Mouse (Mus musculus) mature B cell (primary cell): Measurements from ENCODE around the gene Mroh2a.

Experiments
- in situ Hi-C: fragments of 300-500 bp; cut with MboI; formaldehyde crosslinking; loops from 2 replicates; pipeline ENCODE4 v1.14.3; 2019

The Mroh2a gene

DNA sequence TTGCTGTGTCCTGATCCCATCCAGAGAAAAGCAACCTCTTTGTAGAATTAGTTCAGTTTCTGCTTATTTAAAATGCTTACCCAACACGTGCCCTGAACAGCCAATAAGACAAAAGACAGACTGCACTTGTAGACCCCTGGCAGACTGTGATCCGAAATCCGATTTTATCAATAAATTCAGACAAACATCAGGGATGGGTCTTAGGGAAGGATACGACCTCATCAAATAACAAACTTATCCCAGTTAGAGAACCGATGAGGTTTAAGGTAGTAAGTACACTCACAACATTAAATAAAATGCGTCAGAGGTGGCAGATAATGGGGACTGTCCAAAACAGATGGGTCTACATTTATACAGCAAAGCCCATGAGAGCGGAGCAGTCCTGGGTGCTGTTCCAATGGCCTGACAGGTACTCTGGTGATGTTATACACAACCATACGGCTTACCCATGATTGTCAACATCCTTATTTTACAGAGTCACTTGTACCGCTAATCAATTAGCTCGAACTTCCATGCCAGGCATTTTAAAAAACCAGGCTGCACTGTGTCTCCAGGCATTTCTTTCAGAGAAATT lies 49.8 kb downstream of the Mroh2a start:
- in situ Hi-C loops: no loop called here

DNA sequence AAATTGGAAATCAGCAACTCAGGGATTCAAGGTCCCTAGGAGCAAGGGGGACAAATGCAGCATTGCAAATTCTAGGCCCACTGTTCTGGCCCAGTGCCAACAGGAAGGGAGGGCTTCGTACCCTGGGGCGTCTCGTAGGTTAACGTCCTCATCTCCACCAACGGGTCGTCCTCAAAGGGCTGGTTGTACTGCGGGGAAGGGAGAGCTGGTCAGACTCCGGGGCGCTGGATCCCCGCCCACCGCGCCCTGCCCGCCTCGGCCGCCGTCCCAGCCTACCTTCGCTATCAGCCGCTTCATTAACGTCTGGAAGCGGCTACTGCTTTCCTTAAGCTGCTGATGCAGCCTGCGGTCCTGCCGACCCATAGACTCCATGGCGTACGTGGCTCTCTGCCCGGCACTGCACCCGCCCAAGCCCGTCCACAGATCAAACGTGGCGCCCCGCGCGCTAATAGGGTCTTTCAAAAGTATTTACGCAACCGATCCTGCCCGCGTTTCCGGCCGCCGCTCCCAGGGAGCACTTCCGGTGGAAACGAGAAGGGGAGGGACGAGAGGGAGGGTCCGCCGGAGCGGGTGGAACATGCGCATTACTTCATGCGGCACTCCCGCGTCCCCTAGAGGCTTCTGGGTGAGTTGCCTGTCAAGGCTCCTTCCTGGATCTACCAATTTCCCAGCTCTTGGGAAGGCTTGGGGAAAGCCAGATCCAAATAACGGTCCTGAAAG lies 50.5 kb downstream of the Mroh2a start, which contains the start of the genes Hjurp and Trpm8:
Gene Hjurp, minus strand, starts transcription at position 536 of the 720 bp plus-strand sequence.
Gene Trpm8, plus strand, starts transcription at position 564 of the 720 bp plus-strand sequence.
- in situ Hi-C loops: no loop called here

DNA sequence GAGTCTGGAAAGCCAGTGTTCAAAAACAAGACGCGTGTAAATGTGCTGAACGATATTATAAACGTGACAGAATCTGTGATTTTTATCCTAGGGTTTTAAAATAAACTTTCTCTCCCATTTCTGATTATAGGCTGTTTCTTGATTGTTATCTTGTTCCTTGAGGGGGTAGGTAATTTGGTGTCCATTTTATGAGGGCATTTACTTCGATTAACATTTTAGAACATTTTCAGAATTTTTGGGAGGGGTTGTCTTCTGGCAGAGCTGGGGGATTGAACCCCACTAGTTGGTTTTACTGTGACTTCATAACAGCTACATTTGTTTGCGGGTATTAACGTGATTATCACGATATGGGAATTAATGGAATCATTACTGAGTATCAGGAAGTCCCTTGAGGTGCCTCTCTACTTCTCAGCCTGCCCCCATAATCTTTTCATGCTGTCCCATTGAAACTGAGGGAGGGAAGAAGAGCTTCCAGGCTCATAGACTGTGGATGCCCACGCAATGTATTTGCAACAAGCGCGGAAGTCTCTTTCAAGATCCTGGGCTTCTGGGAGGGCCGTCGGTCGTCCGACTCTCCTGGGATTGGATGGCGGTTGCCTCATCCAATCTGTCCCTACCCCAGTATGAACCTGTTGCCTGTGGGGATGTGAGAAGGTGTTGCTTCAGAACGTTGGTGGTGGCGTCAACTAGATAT lies 51.2 kb downstream of the Mroh2a start:
- in situ Hi-C loops: no loop called here

DNA sequence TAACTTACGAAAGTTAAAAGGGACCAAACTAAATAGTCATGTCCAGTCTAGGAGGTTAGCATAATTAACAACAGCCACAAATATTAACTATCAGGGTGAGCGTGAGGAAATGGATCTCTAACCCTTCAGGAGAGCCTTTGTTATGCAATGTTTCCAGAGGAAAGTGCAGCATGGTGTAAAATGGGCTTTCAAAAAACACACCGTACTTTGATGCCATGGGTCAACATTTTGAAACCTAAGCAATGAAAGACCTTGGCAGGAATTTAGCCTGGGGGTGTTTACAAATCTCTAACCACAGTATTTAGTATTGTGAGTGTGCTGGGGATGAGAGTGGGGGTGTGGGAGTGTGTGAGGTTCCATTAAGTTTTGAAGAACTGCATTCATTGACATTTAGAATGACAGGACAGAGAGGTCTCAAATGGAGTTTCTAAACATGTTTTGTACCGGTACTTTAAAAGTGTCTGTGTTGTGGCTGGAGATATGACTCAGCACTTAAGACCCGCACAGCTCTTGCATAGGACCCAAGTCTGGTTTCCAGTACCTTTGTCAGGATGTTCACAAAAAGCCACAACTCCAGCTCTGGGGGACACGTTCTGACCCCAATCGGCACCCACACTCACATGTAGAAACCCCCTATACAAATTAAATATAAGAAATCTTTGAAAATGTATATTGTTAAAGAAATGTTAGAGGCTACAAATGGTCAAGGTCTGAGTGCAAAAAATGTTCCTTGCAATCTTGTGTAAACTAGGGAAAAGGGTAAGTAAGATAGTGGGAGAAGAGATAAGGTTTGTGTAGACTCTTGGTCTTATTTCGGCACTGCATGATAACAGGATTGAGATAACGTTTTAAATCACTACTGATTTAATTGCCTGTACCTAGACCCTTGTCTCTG lies 52.6 kb downstream of the Mroh2a start:
- in situ Hi-C loops: no loop called here

DNA sequence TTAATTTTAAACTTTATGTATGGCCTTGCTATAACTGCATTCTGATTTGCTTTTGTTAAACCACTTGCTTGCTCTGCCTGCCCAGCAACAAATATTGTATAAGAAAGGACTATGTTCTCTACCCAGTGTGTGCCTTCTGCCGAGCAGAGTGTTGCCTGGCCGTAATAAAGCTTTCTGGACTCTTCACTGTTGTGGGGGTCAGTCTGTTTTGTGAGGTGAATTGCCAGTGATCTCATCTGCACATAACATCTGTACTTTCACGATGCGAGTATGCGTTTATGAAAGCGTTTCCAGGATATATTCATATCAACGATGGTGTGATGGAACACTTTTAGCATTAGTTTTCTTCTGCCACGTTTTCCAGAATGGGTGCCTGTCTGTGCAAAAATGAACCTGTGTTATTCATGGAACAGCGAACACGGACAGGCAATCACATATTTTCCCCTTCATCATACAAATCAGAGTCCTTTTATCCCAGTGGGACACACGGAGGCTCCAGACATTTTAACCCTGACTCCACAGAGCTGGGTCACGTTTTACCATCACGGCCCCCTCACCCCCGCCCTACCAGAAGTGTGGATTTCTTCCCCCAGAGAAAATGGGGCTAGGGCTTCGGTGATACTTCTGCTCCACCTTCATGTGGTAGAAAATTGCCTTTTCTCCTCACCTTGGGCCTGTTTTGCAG lies 53.4 kb downstream of the Mroh2a start:
- in situ Hi-C loops: no loop called here

DNA sequence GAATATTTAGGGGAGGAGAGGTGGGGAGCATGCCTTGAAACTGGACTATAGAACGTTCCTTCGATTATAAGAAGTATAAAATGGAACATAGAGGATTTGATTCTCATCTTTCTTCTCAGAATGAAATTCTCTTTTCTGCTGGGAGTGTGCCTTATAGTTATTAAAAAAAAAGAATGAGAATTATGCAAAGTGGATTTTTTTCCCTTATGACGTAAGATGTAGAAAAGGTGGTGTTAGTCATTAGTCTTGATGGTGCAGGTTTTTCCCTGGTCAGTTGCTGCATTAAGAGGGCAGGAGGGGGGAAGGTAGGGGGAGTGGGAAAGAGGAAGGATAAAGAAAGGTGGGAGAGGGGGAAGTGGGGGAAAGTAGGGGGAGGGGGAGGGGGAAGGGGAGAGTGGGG lies 55.5 kb downstream of the Mroh2a start:
- in situ Hi-C loops: no loop called here

DNA sequence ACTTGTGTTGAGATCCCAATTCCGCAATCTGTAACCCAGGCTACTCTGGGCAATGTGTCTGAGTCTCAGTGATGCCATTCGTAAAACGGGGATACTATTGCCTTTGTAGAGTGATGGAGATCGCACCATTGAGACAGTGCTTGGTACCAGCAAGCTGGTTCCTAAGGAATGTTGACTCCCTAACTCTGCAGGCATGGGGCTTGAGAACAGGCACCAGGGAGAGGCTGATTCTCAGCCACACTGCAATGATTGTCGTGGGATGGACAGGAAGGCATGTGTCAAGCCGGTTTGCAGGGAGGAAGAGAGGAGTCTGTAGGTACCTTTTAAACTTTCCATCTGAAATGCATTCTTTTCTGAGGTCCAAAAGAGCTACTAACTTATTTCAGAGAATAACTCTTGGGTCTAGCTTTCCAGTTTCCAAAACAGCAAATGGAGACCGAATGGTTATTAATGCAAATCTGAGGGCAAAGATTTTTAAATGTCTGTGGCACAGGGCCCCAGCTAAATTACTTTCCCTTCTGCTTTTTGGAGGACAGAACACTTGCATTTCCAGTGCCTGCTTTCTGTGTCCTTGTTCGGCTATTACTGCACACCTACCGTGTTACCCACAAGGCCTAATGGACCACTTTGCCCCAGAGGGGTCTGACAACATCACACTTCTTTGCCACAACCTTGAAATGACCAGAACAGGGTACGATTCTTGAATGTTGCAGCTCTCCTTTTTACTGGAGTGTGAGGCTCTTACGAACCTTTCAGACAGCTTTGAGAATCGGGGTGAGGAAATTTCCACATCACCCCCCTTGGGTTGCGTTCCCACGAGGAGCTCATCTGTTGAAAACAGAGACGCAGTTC lies 56.8 kb downstream of the Mroh2a start:
- in situ Hi-C loops: no loop called here

DNA sequence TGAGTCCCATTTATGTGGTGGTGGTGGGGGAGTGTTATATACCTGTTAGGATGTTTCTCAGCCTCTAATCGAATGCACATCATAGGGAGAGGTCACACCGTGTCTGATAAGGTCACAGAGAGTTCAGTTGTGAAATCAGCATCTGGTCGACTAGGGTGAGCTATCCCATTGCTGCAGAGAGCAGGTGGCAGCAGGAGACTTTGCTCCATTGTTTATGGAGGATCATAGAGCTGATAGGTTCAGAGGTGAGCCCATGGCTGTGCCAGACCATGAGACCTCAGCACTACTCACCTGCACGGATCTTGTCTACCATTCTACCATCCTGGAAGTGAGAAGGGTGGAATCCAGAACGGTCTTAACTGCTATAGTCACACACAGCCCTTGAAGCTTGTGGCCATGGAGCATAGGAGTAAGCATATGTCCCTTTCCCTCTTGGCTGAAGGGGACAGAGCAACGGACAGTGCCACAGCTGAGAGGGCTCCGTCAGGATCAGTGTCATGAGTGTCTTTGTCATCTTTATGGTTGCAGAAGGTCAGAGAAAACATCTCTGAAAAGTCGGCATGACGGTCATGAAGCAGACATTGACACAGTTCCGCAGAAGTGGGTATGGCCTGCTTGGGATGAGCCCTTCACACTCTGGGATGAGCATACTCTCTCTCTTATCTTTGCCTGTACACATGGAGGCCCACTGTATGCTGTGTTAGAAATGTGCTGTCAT lies 57.6 kb downstream of the Mroh2a start:
- in situ Hi-C loops: no loop called here

DNA sequence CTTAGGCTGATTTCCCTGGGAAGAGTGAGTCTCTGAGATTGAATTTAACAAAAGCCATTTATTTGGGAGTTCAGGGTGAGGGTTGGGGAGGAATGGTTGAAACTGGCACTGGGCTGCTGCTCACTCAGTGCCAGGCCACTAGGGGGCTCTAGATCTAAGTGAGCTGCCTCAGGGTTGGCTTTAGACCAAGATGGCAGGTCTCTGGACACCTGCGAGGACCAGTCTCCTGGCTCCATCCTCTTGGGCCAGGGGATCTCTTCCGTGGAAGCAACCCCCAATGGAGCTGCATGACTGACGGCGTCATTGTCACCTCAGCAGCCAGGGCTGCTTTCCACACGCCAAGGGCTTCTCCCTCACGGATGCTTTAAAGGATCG lies 58.1 kb downstream of the Mroh2a start:
- in situ Hi-C loops: no loop called here

DNA sequence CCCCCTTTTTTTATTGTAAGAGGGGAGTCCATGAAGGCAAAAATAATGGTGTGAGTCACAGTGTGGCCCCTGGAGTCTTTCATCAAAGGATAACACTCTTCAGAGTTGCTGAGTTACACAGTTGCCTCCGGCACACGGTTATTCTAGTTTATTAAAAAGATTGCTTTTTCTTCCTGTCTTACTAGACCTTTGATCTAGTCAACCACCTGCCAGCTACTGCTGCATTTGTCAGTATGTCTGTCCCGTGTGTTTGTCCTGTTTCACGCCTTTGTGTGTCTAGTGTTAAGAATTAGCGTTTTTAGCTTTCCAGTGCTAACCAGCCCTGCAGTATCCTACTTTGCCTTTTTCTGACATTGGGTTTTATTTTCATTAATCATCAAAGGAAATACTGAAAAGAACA lies 58.9 kb downstream of the Mroh2a start:
- in situ Hi-C loops: no loop called here

DNA sequence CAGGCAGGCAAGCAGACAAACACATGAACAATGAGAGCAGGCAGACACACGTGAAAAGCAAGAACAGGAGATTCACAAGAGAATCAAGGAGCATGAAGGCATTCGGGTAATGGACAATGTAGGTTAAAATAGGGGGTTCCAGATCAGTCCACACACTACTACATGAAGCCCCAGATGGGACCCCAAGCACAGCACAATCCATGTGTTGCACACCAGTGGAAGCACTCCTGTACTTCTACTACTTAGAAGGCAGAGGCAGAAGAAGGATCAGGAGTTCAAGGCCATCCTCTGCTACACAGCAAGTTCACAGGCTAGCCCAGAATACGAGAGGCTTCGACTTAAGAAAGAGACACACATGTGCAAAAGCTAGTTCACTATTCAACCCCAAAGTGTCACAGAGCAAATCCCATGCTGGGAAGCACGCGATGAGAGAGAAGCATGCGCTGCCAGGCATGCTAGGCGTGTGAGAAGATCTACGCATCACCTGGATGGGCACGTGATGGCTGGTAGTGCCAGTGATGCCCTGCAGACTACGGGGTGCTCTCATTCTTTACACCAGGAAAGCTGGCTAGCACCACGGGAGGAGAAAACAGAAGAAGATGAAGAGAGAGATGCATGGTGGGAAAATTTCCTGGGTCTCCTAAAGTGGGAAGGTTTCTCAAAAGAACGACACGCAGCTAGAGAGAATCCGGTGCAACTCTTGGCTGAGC lies 59.5 kb downstream of the Mroh2a start:
- in situ Hi-C loops: no loop called here

DNA sequence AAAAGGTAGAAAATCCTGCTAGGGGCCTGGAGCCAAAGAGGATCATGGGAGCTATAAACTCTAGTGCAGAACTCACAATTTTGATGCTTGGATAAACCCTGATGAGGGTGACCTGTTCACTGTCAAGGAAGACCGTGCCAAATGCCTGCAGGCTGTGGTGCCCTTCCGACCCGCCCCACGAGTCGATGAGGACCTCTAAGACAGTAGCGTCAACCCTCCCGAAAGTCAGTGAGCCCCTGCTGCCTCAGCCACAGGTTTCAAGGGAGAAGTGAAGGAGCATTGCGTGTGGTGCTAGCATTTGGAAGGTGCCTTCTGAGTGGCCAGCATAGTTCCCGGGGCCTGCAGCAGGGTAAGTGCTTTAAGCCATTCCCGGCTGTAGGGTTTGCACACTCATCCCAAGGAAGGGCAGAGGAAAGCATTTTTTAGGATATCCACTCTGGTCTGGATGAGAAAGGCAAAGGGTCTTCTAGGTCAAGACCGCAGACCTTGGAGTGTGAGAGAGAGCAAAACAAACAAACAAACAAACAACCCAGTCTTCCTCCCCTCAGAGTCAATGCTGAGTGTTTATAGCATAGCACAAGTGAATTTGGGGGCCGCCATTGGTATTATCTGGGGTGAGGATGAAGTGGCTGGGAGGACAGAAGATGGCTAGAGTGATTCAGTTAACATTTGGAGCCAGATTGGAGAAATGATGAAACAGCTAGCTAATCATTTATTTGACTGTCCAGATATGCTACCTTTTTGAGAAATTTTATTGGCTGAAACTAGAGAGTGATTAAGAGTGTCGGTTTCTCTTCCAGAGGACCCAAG lies 60.3 kb downstream of the Mroh2a start:
- in situ Hi-C loops: no loop called here

DNA sequence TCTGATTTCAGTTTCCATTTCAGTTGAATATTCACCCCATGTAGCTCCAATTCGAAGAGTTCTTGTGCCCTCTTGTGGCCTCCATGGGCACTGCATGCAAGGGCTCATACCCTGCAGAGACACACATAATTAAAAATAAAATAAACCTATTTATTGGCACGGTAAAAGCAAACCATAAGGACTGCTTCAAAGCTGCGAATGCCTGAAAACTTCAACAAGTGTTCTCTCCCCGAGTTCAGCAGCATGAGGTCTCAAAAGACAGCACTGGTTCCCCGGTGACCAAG lies 60.9 kb downstream of the Mroh2a start:
- in situ Hi-C loops: no loop called here

DNA sequence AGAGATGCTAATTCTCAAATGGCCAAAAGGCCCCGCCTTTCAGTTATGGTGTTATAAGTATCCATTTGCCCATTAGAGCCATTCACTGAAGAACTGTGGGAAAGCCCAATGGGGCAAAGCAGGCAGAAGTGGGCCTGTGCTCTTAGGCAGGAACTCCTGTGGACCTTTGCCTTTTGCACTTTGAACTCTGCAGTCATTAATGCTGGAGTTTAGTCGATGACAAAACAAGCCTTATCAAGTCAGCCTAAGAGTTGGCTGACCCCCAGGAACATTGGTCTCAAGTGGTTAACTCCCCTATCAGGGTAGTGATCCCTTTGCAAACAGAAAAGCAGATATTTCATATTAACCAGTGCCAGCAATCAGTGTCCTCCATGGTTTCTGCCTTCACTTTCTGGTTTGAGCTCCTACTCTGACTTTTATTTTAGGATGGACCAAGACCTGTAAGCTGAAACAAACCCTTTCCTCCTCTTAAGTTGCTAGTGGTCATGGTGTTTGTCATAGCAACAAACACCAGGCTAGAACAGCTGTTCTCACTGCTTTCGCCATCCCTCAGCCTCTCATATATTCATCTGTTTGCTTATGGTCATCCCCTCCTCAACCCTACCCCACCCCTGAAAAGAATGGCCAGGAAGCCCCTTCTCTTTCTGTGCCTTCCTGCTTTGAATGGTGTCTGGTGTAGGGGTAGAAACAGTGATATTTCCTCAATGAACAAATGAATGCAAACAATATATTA lies 61.4 kb downstream of the Mroh2a start:
- in situ Hi-C loops: no loop called here

DNA sequence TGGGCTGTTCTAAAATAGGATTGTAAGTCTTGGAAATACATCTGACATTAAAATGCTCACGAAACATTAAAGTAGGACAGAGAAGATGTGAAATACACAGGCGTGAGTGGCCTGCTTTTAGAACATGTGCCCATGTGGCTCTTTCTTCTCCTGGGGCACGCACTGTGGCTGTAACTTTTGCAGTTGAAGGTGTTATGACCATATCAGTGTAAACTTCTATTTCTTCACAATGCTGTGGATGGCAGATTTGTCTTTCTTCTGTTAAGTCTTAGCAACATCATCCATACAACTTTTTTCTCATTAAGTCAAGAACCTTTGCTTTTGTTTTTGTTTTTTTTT lies 62.0 kb downstream of the Mroh2a start:
- in situ Hi-C loops: no loop called here

DNA sequence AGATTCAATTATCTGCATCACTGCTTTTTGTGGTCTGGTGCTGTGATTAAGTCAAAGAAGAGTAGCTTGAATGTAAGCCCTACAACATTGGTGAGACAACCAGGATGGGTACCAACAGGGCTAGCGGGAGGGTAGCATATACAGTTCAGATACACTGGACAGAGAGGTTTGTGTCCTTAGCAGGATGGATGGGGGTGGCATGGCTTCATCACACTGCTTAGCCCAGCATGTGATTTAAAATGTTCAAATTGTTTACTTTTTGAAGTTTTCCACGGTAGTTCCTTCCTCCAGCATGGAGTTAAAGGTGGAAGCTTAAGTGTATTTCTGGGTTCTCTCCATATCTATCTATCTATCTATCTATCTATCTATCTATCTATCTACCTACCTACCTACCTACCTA lies 62.4 kb downstream of the Mroh2a start:
- in situ Hi-C loops: no loop called here

DNA sequence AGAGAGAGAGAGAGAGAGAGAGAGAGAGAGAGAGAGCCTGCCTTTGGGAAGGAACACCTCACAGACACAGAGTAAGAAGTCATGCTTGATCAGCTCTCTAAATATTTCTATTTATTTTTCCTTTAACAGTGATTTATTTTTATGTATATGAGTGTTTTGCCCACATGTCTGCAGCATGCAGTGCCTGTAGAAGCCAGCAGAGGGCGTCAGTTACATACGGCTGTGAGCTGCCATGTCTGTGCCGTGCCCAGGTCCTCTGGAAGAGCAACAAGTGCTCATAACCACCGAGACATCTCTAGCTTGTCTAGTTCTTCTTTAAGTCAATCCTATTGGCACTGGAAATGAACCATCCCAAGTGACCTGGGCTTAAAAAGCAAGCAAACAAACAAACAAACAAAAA lies 63.1 kb downstream of the Mroh2a start:
- in situ Hi-C loops: no loop called here

DNA sequence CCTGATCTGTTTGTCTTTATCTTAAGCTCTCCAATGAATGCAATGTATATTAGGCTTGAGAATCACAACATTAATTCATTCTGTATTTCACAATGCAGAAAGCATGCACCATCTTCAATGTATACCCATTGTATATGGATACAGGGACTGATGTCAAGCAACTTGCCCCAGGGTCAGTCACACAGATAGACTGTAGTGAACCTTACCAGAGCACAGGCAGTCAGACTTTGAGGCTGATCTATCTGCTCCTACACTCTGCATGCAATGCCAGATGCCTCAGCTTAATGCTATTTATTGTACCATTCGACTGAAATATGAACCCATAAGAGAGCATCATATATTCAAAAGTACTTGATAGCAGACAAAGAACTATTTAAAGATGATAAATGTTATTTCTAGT lies 63.7 kb downstream of the Mroh2a start:
- in situ Hi-C loops: no loop called here
